Mouse (Mus musculus) brain, embryonic 14.5 days (tissue): ENCODE measurements around the gene Pml. TPM values are rescaled to one million over a fixed set of nuclear protein-coding genes. Genes with fewer than 3 reads are reported as not detected.

Experiments
- DNase-seq: peaks from one replicate; pipeline ENCODE4 v3.0.0-alpha.2; 2011; ENCODE audit warnings: low read depth
- CTCF ChIP-seq: fragments of 200-500 bp; IDR thresholded peaks from 2 replicates; pipeline ENCODE4 v1.5.1; 2012; ENCODE audit warnings: inconsistent platforms, mild to moderate bottlenecking, moderate library complexity, borderline replicate concordance; ENCODE audit not compliant: insufficient read depth, insufficient read length; ENCODE audit errors: extremely low read depth
- POLR2A ChIP-seq: fragments of 200-500 bp; IDR thresholded peaks from 2 replicates; pipeline ENCODE4 v1.6.1; 2012; ENCODE audit warnings: mild to moderate bottlenecking, inconsistent platforms, borderline replicate concordance; ENCODE audit not compliant: poor library complexity, insufficient read depth, insufficient read length, severe bottlenecking; ENCODE audit errors: extremely low read depth
- polyA plus RNA-seq: library from polyadenylated mRNA; depleted of rRNA; stranded (reverse); fragments of >200 nt; gene quantifications from 2 replicates; pipeline ENCODE4 v1.2.3, GENCODE M21; 2012

Gene Pml
- polyA plus RNA-seq, 1 experiment: 7.1 TPM

DNA sequence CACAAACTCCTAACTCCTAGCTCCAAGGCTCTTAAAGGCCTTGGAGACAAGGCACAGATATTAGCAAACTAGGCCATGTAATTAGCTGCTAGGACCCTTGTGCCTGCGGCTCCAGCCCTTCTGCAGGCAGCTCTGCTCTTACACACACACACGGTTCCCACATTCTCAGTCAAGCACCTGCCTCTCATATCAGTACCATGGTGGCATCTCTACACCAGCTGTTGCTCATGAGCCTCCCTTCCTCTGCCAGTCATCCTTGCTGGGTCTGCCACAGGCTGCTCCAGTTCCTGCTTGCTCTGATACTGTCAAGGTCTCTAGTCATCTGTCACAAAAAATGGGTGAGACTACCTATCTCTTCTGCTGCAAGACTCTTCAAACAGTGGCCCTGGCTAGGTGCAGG lies 25.2 kb downstream of the Pml start:
- TF ChIP-seq CTCF: no peak
- no peak for TF ChIP-seq POLR2A
- no peak for DNase-seq

DNA sequence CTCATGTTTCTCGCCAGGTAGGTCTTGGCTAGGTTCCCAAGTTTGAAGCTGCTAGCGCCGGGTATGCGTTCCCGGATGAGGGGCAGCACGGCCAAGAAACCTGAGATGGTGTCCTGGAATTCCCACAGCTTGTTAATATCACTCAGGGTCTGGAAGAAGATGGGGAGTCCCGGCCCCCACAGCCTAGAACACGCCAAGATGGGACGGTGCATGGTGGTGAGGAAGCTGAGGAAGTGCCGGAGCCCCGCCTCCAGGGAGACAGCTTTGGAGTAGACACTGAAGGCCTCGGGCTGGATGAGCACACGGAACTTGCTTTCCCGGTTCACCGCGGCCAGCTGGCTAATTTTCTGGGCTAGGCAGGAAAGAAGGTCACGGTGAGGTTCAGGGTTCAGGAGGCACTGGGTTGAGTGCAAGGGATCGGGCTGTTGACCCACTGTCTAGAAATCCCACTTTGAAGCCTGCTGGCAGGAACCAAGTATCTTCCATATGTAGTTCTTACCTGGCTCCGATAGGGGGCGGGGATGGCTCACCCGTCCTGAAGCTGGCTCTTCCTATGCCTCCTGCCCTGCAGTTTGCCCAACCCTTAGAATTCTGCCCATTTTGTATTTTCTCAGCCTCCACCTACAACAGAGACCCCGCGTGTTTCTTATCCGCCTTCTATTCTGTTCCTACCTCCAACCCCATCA lies 29.2 kb downstream of the Pml start:
- TF ChIP-seq CTCF: peak; percentile 74
- TF ChIP-seq POLR2A: no peak
- DNase-seq: peak; percentile 71

DNA sequence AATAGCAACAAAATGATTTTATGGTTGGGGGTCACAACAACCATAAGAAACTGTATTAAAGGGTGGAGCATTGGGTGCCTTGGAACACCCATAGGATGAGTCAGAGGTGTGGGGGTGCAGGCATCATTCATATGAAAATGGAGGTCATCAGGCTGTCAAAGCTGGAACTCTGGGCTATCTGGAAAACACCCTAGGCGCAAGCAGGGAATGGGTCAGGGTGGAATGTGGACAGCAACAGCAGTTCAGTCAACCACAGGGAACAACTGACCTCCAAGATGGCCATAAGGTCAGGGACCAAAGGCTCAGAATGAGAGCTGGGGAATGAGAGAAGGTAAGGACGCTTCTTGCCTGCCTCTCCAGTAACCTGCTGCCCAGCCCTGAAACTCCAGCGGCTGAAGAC lies 31.0 kb downstream of the Pml start:
- TF ChIP-seq POLR2A (no peak), CTCF (no peak)
- DNase-seq: no peak

DNA sequence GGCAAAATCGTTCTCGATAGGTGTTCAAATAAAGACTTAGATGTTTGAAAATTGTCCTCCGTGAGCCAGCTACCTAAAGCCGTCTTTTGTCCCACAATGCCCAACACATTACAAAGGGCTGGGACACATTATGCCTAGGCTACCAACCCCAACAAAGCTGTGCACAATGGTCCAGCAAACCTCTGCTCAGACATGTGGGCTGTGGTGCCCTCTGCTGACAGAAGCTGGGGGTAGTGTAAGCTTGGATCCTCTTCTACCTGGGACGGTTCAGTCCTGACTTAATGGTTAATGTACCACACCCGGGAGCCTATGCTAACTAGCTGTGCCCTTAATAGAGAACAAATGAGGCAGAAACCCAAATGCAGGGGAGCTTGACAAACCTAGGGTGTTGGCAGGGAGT lies 33.2 kb downstream of the Pml start:
- DNase-seq: peak; percentile 78
- TF ChIP-seq POLR2A: no peak
- TF ChIP-seq CTCF: peak; percentile 79

DNA sequence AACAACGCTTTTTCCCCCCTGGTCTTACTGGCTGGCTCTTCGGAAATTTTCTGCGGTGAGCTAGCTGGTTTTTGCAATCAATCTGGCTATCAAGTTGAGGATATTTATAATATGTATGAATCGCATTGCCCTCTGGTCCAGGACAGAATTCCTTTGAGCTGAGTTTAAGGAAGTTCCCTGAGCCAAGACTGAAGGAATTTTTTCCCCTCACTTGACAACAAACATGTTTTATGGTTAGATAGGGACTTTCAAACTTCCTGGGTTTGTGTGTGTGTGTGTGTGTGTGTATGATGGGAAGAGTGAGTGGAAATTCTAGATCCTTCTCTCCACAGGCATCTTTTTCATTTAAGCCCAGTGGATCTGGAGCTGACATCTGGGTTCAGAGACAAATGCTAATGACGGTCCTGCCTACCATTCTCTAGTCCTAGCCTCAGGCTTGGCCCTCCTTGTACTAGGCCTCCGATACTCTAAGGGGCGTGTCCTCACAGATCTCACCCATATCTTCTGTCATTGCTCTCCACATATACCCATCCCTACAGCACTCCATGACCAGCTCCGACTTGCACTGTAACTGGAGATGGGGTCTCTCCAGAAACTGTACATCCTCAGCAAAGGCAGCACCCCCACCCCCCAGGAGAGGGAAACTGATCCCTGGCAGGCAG lies 34.9 kb downstream of the Pml start:
- TF ChIP-seq POLR2A (no peak), CTCF (no peak)

DNA sequence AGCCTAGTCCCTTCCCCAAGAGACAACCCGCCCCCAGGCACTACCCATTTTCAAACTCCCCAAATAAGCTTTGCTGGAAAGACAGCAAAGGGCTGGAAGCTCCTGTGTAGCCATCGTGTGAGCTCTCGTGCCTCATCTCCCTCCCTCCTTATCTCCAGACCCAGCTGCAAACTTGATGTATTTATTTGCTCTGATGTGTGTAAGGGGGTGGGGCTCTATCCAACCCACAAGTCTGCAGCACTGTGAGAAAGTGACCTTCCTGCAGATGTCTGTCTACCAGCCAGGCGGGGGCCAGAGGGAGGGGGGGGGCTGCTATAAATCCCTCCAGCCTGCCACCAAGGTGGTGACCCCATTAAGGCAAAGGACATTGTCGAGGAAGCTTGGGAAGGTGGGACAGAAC lies 35.7 kb downstream of the Pml start:
- DNase-seq: peak; percentile 53
- TF ChIP-seq CTCF: no peak
- TF ChIP-seq POLR2A: no peak

More for the DNA sequence above, 34.9 kb downstream of the Pml start:
- no peak for DNase-seq

DNA sequence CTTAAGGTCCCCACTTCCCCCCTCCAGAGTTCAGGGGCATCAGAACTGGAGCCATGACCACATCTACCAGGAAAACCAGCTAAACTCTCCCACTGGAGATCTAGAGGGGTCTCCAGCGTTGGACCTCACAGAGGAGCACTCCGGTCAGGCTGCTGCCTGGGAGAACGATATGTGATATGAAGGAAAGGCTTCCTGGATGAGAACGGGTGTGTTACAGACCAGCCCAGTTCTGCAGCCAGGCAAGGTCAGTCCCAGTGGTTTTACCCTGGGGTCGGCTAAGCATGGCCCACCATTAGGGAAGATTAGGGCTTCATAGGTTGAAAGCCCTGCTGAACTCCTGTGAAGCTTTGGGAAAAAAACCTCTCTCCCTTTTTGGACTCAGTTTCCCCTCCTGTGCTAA lies 36.2 kb downstream of the Pml start:
- TF ChIP-seq CTCF: no peak
- no peak for TF ChIP-seq POLR2A
- no peak for DNase-seq

DNA sequence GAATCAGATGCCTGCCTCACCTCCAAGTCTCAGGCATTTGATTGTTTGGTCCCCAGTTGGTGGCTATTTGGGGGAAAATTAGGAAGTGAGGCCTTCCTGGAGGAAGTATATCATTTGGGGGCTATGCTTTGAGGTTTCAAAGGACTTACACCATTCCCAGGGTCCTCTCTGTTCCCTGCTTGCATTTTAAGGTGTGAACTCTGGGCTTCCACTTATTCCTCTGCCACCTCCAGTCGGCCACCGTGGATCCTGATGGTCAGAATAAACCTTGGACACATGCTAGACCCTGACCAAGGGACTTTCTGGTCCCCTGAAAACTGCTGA lies 39.3 kb downstream of the Pml start:
- DNase-seq: no peak
- TF ChIP-seq CTCF (no peak), POLR2A (no peak)

DNA sequence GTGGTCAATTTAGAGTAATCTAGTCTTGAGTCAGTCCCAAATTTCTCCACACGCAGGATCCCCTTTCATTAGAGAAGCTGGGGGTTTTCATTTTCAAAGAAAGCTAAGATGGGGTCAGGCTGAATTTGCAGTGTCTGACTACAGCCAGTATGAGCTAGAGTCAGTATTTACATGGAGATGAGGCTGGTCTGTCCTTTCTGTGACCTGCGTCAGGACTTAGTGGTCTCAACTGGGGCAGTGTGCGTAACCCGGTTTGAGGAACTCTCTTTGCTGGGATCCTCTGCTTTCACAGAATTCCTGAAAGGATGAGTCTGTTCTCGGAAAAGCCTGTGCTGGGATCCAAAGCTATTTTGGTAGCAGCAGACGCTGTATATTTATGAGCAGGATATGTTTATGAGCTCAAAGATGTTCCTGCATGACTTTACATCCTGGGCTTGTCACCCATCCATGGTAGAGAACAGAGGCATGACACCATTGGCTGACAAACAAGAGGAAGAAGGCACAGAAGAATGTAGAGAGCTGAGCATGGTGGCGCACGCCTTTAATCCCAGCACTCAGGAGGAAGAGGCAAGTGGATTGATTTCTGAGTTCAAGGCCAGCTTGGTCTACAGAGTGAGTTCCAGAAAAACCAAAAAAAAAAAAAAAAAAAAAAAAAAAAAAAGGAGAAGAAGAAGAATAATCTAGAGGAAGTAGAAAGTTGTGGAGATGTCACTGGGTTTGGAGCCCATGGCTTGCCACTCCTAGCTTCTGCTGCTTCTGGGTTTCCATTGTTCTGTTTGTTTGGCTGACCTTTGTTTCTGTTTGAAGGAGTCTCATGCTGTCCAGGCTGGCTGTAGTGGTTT lies 39.9 kb downstream of the Pml start:
- no peak for TF ChIP-seq CTCF
- TF ChIP-seq POLR2A: no peak
- no peak for DNase-seq

DNA sequence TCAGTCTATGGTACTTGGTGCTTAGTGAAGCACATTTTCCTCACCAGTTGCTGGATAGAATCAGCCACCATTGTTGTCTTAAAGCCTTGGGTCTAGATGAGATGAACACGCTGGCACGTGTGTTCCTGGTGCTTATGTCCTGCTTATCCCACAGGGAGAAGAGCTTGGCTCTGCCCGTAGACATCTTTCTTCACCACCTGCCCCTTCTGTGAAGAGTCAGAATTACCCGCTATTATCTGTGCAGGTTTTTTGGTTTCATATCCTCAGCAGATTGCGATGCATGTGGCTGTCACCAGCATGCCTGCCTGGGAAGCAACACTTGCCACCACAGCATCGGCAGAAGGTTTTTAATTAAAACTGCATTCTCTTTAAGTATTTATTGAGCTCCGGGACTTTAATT lies 43.6 kb downstream of the Pml start:
- DNase-seq: peak; percentile 83
- TF ChIP-seq CTCF: no peak
- no peak for TF ChIP-seq POLR2A

DNA sequence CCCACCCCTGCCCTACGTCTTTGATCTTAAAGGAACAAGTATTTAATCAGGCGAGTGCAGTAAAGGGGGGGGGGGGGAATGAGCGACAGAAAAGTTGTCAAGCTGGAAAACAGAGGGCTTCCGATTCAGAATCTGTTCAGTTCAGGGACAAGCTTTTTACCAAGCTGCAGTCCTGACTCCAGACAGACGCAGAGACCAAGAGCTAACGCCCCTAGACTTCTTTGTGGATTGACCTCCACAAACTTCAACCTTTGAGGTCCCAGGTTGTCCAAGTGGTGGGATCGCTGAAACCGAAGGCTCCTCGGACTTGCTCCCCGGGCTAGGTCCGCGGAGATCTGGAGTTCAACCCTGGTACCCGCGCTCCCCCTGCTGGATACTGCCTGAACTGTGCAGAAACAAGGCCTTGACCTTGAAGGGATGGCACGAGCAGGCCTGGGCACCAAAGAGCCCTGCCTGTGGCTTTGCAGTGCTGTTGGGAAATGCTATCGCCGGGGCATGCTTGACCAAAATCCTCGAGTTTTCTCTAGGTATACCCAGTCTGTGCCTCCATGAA lies 45.1 kb downstream of the Pml start:
- DNase-seq: peak; percentile 94
- TF ChIP-seq POLR2A (no peak), CTCF (peak; percentile 94)

DNA sequence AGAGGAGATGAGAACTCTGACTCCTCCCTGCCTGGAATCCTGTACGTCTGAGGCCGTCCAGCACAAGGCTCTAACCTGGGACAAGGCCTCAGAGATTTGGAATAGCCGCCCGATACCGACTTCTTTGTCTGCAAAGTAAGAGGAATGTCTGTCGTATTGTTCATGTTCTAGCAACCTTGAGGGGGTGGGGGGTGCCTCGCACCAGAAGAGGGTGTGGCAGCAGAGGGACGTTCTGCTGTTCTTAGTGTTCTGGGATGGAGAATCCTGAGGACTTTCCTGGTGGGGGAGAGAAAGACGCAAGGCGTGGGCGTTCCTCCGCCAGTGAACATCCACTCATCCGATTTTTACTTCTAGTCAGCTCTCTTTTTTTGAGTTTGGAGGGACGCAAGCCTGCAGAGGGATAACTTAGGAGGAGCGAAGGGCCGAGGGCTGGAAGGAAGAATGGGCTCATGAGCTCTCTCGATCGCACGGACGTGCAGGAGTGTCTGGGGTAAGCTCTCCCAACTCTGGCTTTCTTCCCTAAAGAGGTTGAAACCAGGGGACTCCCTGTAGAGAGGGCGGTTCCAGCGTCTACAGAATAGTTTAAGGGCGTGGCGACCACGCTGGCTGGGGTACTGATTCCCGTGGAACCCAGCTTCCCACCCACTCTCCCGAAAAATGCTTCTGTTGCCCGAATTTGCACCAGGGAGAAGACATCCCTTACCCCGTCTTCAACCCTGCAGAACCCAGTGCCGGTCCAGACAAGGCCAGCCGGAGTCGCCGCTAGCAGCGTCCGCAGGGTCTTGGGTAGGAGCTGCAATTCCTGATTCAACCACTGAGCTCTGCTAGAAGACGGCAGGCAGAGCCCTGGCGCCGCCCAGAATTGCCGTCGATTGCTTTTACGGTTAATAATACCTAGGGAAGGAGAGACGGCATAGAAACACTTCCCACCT lies 45.8 kb downstream of the Pml start, which contains the start of the genes Islr and Islr2:
Gene Islr (minus strand): TSS at position 791 of the 932 bp plus-strand sequence.
Gene Islr2 (minus strand): TSS at position 804 of the 932 bp plus-strand sequence.
- peak; percentile 94 for DNase-seq
- TF ChIP-seq POLR2A: no peak
- peak; percentile 73 for TF ChIP-seq CTCF
